Mouse (Mus musculus): ENCODE data around the gene Esrrg.

DNA sequence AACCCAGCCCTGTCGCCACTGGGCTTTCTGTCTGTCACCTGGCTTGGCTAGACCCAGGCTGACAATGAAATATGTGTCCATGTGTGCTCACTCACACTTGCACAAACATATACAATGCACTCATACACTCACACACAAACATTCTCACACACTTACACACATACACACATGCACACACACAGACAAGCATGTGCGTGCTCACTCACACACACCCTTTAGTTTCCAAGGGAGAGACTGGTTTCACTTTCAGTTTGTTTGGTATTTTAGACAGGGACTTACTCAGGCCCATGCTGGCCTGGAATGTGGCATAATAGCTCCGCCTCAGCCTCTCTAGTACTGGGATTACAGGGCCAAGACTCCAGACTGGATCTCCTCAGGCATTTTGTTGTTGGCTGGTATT lies 447.3 kb downstream of the Esrrg start:
- TF ChIP-seq CTCF (IDR thresholded peaks at IDR 0.05; ENCODE audit: extremely low read depth, insufficient read depth, insufficient read length, insufficient replicate concordance): no peak
- no peak for TF ChIP-seq POLR2A (IDR thresholded peaks at IDR 0.05; ENCODE audit: low read depth, low read length)
